Mouse (Mus musculus) forebrain, embryonic 14.5 days (tissue): ENCODE measurements around the gene Rnf157. TPM values are rescaled to one million over a fixed set of nuclear protein-coding genes. Genes with fewer than 3 reads are reported as not detected.

Source experiments
- ATAC-seq: fragments of 200-750 bp; cut with Nextera tagmentation; 2 replicates; pipeline ENCODE4 v1.8.0; 2017; ENCODE audit warnings: mild to moderate bottlenecking, moderate library complexity
- DNase-seq: peaks from one replicate; pipeline ENCODE4 v3.0.0-alpha.2; 2015; ENCODE audit warnings: low spot score
- H3K27ac ChIP-seq: fragments of 300-500 bp; sonication (generic); 2 replicates; pipeline ENCODE4 v1.5.1; 2014; ENCODE audit warnings: low read depth, mild to moderate bottlenecking, control low read depth, low read length, moderate library complexity
- H3K27me3 ChIP-seq: fragments of 300-500 bp; sonication (generic); replicated peaks from 2 replicates; pipeline ENCODE4 v1.6.1; 2014; ENCODE audit warnings: low read length, control low read depth, mixed read lengths; ENCODE audit not compliant: control insufficient read depth, insufficient read depth
- H3K36me3 ChIP-seq: fragments of 300-500 bp; sonication (generic); 2 replicates; pipeline ENCODE4 v1.6.1; 2014; ENCODE audit warnings: low read length, control low read depth; ENCODE audit not compliant: control insufficient read depth, insufficient read depth
- H3K4me1 ChIP-seq: fragments of 300-500 bp; sonication (generic); 2 replicates; pipeline ENCODE4 v1.6.1; 2014; ENCODE audit warnings: antibody characterized with exemption, low read length, control low read depth; ENCODE audit not compliant: control insufficient read depth, insufficient read depth
- H3K4me2 ChIP-seq: fragments of 300-500 bp; sonication (generic); 2 replicates; pipeline ENCODE4 v1.6.1; 2014; ENCODE audit warnings: mild to moderate bottlenecking, control low read depth, low read length
- H3K4me3 ChIP-seq: fragments of 300-500 bp; sonication (generic); 2 replicates; pipeline ENCODE4 v1.5.1; 2014; ENCODE audit warnings: low read depth, low read length, control low read depth
- H3K9ac ChIP-seq: fragments of 300-500 bp; sonication (generic); 2 replicates; pipeline ENCODE4 v1.6.1; 2014; ENCODE audit warnings: mild to moderate bottlenecking, low read length, control low read depth, moderate library complexity
- H3K9me3 ChIP-seq: fragments of 300-500 bp; sonication (generic); replicated peaks from 2 replicates; pipeline ENCODE4 v1.6.1; 2016; ENCODE audit warnings: low read length, control low read depth, mixed read lengths; ENCODE audit not compliant: control insufficient read depth
- WGBS: fragments of 180-500 bp; shearing (Covaris S2); extraction: QIAGEN DNeasy Blood & Tissue Kit; methylation state at CpG from one replicate; pipeline ENCODE4 v1.1.7; 2014; 5-methylcytosine and 5-hydroxymethylcytosine counted together
- polyA plus RNA-seq: library from polyadenylated mRNA; unstranded; fragments of >200 nt; fragmentation: Nextera tagmentation; extraction: Ambion mirVana; gene quantifications from 2 replicates; pipeline ENCODE4 v1.2.1, GENCODE M21; 2014

The Rnf157 gene
- 16.3 and 21.5 TPM in 2 replicates for polyA plus RNA-seq

DNA sequence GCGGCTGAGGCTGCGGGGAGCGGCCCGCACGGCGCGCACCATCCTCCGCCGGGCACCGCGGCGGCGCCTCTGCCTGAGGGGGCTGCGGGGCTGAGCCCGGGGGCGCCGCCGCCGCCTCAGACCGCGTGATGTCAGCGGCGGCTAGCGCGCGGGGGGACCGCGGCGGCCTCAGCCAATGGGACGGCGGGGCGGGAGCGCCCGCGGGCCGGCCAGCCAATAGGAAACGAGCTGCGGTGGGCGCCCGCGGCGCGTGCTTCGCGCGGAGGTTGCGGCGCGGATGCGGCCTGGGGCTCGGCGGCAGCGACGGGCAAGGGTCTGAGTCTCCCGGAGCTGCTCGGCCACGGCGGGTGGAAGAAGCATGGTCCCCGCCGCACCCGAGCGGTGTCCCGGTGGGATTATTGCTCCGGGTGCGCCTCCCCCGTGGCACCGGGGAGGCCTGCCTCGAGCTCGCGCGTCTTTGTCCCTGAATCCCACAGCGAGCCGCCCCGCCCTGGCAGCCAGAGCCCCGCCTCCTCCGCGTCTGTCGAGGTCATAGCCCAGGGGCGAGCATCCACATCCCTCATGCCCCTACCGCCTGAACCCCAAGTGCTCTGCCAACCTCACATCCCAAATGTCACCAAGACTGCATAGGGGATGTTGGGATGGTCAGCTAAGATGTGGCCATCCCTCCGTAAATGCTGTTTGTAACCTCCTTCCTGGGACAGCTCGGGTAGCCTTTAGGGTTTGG lies at the start of gene Rnf157:
Gene Rnf157 (minus strand): TSS at position 129 of the 727 bp plus-strand sequence.
- peak within 1 kb of the TSS; percentile 82 for H3K4me3 ChIP-seq
- peak within 1 kb of the TSS; percentile 94 for H3K4me2 ChIP-seq
- no peaks in the 10 kb centered on the region for H3K36me3 ChIP-seq
- 2% methylated on average over 65 of the region's 82 CpGs for WGBS
- H3K9me3 ChIP-seq = no peaks in the 10 kb centered on the region
- DNase-seq = peak; percentile 95
- peak; percentile 98 for ATAC-seq
- peaks cover 15% of the 10 kb centered on the region; the same call in 1 of the 2 replicates for H3K4me1 ChIP-seq
- peak within 1 kb of the TSS; percentile 92 for H3K27ac ChIP-seq
- H3K27me3 ChIP-seq = no peaks in the 10 kb centered on the region
- H3K9ac ChIP-seq = peak within 1 kb of the TSS; percentile 96

DNA sequence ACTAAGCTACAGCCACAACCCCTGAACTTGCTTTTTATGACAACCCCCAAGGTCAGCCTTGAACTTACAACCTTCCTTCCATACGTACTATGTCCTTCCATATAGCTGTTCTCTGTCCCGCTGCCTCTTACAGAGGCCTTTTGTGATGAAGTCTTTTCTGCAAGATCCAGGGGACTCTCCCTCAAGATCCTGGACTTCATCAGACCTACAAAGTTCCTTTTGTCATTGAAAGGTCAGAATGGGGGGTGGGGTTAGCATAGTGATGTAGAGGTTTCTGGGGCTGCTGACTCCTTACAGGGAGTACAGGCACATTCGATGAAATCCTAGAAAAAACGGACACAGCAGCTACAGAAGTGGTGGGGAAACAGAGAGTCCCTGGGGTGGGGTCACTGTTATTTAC lies 47.0 kb upstream of the Rnf157 start:
- H3K36me3 ChIP-seq = no peaks in the 10 kb centered on the region
- H3K9me3 ChIP-seq = no peaks in the 10 kb centered on the region
- ATAC-seq (no peak), DNase-seq (no peak)
- no peak overlapping the region for H3K4me3 ChIP-seq
- H3K4me1 ChIP-seq = no peaks in the 10 kb centered on the region
- no peak overlapping the region for H3K4me2 ChIP-seq
- no peak overlapping the region for H3K27ac ChIP-seq
- H3K27me3 ChIP-seq = no peaks in the 10 kb centered on the region
- no peak overlapping the region for H3K9ac ChIP-seq
- 53% methylated on average over 4 of the region's 4 CpGs for WGBS

DNA sequence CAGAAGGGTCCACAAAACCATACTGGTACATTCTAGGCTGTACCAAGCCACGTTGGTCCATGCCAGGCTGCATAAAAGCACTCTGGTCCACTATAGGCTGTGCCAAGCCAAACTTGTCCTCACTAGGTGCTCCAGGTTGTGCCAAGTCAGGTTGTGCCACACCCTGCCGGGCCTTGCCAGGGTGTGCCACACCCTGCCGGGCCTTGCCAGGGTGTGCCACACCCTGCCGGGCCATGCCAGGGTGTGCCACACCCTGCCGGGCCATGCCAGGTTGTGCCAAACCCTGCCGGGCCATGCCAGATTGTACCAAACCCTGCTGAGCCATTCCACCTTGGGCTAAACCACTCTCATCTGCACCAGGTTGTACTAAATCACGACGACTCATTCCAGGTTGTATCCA lies 43.4 kb upstream of the Rnf157 start:
- WGBS = 83% methylated on average over 8 of the region's 8 CpGs
- H3K4me1 ChIP-seq = no peaks in the 10 kb centered on the region
- no peaks in the 10 kb centered on the region for H3K9me3 ChIP-seq
- H3K36me3 ChIP-seq = no peaks in the 10 kb centered on the region
- no peaks in the 10 kb centered on the region for H3K27me3 ChIP-seq
- no peak for DNase-seq
- no peak for ATAC-seq
- no peak overlapping the region for H3K27ac ChIP-seq
- no peak overlapping the region for H3K9ac ChIP-seq
- H3K4me2 ChIP-seq = no peak overlapping the region
- H3K4me3 ChIP-seq = no peak overlapping the region

- Histone ChIP-seq H3K27ac (no peak overlapping the region), H3K4me1 (no peaks in the 10 kb centered on the region), H3K9me3 (no peaks in the 10 kb centered on the region), H3K9ac (no peak overlapping the region), H3K27me3 (no peaks in the 10 kb centered on the region), H3K4me2 (no peak overlapping the region), H3K4me3 (no peak overlapping the region), H3K36me3 (no peaks in the 10 kb centered on the region)
- no peak for ATAC-seq
- DNase-seq = no peak
- WGBS = 91% methylated on average over 10 of the region's 10 CpGs
Measured at GRCm38 (mm10) chr11:116453889-116454288, 41.1 kb upstream of the Rnf157 start.

- WGBS = 99% methylated on average over 3 of the region's 3 CpGs
- Histone ChIP-seq H3K27me3 (peaks cover 10% of the 10 kb centered on the region), H3K4me2 (no peak overlapping the region), H3K9ac (no peak overlapping the region), H3K9me3 (no peaks in the 10 kb centered on the region), H3K4me3 (no peak overlapping the region), H3K36me3 (no peaks in the 10 kb centered on the region), H3K4me1 (no peaks in the 10 kb centered on the region), H3K27ac (no peak overlapping the region)
- ATAC-seq (no peak), DNase-seq (no peak)
Measured at GRCm38 (mm10) chr11:116449341-116449740, 36.5 kb upstream of the Rnf157 start.

GRCm38 (mm10) chr11:116447822-116448221 lies 35.0 kb upstream of the Rnf157 start:
- no peaks in the 10 kb centered on the region for H3K36me3 ChIP-seq
- ATAC-seq (no peak), DNase-seq (no peak)
- H3K4me1 ChIP-seq = no peaks in the 10 kb centered on the region
- H3K27me3 ChIP-seq = peaks cover 10% of the 10 kb centered on the region
- no peak overlapping the region for H3K27ac ChIP-seq
- 64% methylated on average over 5 of the region's 5 CpGs for WGBS
- H3K9me3 ChIP-seq = no peaks in the 10 kb centered on the region
- no peak overlapping the region for H3K9ac ChIP-seq
- no peak overlapping the region for H3K4me3 ChIP-seq
- no peak overlapping the region for H3K4me2 ChIP-seq

DNA sequence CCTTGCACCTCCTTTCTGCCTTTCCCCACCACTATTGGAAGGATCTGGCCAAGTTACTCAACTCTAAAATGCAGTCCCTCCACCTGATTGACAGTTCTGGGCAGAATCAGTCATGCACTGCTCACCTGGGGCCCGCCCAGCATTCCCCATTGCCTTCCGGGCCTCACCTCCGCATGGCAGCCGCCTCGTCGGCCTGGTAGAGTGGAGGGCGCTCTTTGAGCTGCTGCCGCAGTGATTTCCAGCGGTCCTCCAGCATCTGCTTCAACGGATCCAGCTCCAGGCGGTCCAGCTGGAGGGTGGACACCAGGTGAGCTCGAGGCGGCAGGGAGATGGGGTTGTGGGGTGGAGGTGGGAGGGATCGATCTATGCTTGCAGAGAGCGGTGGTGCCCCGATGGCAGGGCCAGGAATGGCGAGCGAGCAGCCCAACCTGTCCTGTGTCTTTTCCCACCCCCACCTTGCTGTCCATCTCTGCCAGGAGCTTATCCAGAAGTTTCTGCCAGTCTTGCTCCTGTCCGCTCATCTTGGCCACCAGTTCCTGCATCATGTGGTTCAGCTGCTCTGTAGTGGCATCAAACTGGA lies 33.6 kb upstream of the Rnf157 start:
- no peaks in the 10 kb centered on the region for H3K9me3 ChIP-seq
- H3K4me3 ChIP-seq = no peak overlapping the region
- no peak overlapping the region; the same call in 1 of the 2 replicates for H3K9ac ChIP-seq
- peaks cover 10% of the 10 kb centered on the region for H3K27me3 ChIP-seq
- H3K27ac ChIP-seq = no peak overlapping the region
- no peaks in the 10 kb centered on the region for H3K4me1 ChIP-seq
- no peak overlapping the region for H3K4me2 ChIP-seq
- 14% methylated on average over 19 of the region's 19 CpGs for WGBS
- no peaks in the 10 kb centered on the region for H3K36me3 ChIP-seq
- peak; percentile 18; the same call in 1 of the 2 replicates for ATAC-seq
- no peak for DNase-seq

GRCm38 (mm10) chr11:116445596-116446307 lies 32.9 kb upstream of the Rnf157 start:
- DNase-seq (peak; percentile 95), ATAC-seq (peak; percentile 72; the same call in 1 of the 2 replicates)
- WGBS = 39% methylated on average over 16 of the region's 16 CpGs
- Histone ChIP-seq H3K4me2 (no peak overlapping the region), H3K9ac (no peak overlapping the region), H3K27ac (no peak overlapping the region), H3K36me3 (no peaks in the 10 kb centered on the region), H3K27me3 (peaks cover 10% of the 10 kb centered on the region), H3K4me3 (no peak overlapping the region), H3K4me1 (no peaks in the 10 kb centered on the region), H3K9me3 (no peaks in the 10 kb centered on the region)
